Mouse (Mus musculus) spleen, postnatal 4 days (tissue): ENCODE results near the gene Kcnj3.

Experiments used
- DNase-seq, 2 experiments: peaks; one replicate each; pipeline ENCODE4 v3.0.0; 2022; ENCODE audit warnings: low spot score in 2 of 2

Gene Kcnj3

GRCm38 (mm10) chr2:55505712-55506111 is 69.9 kb downstream of the Kcnj3 start:
- DNase-seq, result no peak

- no peak for DNase-seq
These were observed 81.5 kb downstream of the Kcnj3 start for GRCm38 (mm10) chr2:55517297-55517696.

- DNase-seq, result no peak
These were observed 97.1 kb downstream of the Kcnj3 start for GRCm38 (mm10) chr2:55532738-55533491.

- no peak for DNase-seq
These were observed 99.2 kb downstream of the Kcnj3 start for GRCm38 (mm10) chr2:55534946-55535345.

GRCm38 (mm10) chr2:55535482-55535881 is 99.7 kb downstream of the Kcnj3 start:
- no peak for DNase-seq

GRCm38 (mm10) chr2:55547612-55548011 is 111.8 kb downstream of the Kcnj3 start:
- no peak for DNase-seq

- DNase-seq, result no peak
These were observed 122.7 kb downstream of the Kcnj3 start for GRCm38 (mm10) chr2:55558368-55558985.

GRCm38 (mm10) chr2:55569291-55569690 is 133.5 kb downstream of the Kcnj3 start:
- no peak for DNase-seq

GRCm38 (mm10) chr2:55571425-55571824 is 135.7 kb downstream of the Kcnj3 start:
- no peak for DNase-seq

- DNase-seq, result no peak
These were observed 144.5 kb downstream of the Kcnj3 start for GRCm38 (mm10) chr2:55580286-55580685.

- DNase-seq, result no peak
These were observed 155.6 kb downstream of the Kcnj3 start for GRCm38 (mm10) chr2:55591226-55591988.
